Mouse (Mus musculus): Measurements from ENCODE around the gene Lhx1.

Lhx1 gene

DNA sequence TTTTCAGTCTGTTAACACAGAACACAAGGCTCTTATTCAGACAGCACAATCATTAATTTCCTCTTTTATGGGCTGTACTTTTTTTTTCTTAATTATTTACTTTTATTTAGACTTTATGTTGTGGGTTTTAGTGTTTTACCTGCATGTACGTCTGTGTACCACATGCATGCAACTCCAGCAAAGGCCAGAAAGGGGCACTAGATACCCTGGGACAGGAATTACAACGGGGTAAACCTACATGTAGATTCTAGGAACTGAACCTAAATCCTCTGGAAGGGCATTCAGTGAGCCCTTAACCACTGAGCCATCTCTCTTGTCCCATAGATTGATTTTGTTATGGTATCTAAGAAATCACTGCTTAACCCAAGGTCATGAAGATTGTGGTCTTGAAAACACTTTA is 27.4 kb downstream of the Lhx1 start:
- no peak for DNase-seq (ENCODE audit: extremely low spot score, low read depth, low spot score)

- DNase-seq (ENCODE audit: extremely low spot score, low read depth, low spot score): no peak
Measured at GRCm38 (mm10) chr11:84496901-84497300, 28.4 kb downstream of the Lhx1 start.

DNA sequence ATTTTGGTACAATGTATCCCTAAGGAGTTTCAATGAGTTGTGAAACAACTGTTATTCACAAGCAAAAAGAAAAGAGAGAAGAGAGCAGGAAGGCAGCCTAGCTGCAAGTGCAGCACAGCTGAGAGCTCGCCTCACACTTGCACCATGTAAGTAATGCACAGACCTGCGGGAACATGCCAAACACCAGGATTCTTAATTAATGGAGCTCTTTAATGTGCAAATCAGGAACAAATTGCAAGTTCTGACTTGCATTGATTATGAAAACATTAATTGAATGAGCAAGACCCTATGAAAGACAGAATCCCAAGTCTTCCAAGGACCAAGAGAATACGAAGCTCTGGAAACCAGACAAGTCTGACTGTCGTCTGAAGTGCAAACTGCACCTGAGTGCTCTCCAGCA is 29.6 kb downstream of the Lhx1 start:
- DNase-seq (ENCODE audit: extremely low spot score, low read depth, low spot score): no peak

DNA sequence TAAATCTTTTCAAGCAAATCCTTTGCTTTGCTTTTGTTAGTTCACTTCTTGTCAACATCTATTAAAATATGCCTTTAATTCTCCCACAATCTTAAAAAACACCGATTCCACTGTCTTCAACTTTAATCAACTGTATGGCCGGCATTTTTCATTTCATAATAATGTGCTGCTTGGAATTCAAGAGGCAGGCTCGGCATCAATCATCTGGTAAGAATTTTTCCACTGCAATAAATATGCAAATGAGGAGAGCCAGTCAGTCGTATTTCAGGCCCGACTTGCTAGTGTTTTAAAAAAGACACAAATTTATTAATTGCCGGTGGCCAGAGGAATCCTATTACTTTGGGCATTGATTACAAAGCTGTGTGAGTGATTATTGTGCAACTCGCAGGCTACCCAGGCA is 43.7 kb downstream of the Lhx1 start:
- DNase-seq (ENCODE audit: extremely low spot score, low read depth, low spot score): no peak

- DNase-seq (ENCODE audit: extremely low spot score, low read depth, low spot score): no peak
Measured at GRCm38 (mm10) chr11:84480451-84480850, 44.9 kb downstream of the Lhx1 start.

DNA sequence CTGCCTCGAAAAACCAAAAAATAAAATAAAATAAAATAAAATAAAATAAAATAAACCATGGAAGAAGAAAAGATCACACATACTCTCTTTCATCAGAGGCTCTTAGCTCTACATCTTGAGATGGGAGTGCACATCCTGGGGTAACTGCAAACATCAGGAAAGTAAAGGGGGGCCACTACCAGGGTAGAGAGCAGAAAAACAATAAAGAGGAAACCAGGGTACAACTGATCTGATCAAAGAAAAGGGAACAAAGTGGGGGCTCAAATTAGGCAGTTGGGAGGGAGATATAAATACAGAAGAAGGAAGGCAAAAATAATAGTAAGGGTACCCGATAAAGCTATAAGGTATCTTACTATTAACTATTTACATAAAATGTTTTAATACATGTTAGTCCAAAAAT is 48.7 kb downstream of the Lhx1 start:
- no peak for DNase-seq (ENCODE audit: extremely low spot score, low read depth, low spot score)

DNA sequence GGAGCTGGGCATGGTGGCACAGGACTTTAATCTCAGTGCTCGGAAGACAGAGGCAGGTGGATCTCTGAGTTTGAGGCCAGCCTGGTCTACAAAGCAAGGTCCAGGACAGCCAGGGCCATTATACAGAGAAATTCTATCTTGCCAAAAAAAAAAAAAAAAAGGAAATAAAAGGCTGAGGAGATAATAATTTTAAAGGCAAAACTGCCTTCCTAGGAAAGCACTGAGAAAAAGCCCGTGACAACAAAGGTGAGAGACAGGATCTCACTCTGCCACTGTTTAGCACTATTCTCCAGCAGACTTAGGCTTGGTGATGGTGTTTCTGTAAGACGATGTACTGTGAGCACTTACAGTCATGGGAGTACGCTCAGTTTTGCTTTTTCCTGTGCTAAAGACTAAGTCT is 49.3 kb downstream of the Lhx1 start:
- no peak for DNase-seq (ENCODE audit: extremely low spot score, low read depth, low spot score)

GRCm38 (mm10) chr11:84473093-84473667 is 52.2 kb downstream of the Lhx1 start:
- DNase-seq (ENCODE audit: extremely low spot score, low read depth, low spot score): no peak

Data from hindlimb bud, embryonic 11.5 days (tissue).